Mouse (Mus musculus): ENCODE results near the gene Ppm1f.
"Not testable (repeated sequence)": the region's sequence is repeated elsewhere in the genome, so short reads cannot be mapped to it uniquely, and the experiment has no call there.

The Ppm1f gene

GRCm38 (mm10) chr16:16896382-16897055, at the start of gene Ppm1f:
TSS of gene Ppm1f (plus strand) at chr16:16896469.
- peak; percentile 86 to 93 for DNase-seq (ENCODE audit: low spot score in 2 of 2)

GRCm38 (mm10) chr16:16849196-16849595, 47.1 kb upstream of the Ppm1f start:
- DNase-seq (ENCODE audit: low spot score in 2 of 2) = no peak

- DNase-seq (ENCODE audit: low spot score in 2 of 2) = no peak
These were observed 43.9 kb upstream of the Ppm1f start for GRCm38 (mm10) chr16:16852411-16852810.

- no peak for DNase-seq (ENCODE audit: low spot score in 2 of 2)
These were observed 41.4 kb upstream of the Ppm1f start for GRCm38 (mm10) chr16:16854836-16855235.

- no peak for DNase-seq (ENCODE audit: low spot score in 2 of 2)
These were observed 40.7 kb upstream of the Ppm1f start for GRCm38 (mm10) chr16:16855541-16855940.

GRCm38 (mm10) chr16:16856054-16856453, 40.2 kb upstream of the Ppm1f start:
- DNase-seq (ENCODE audit: low spot score in 2 of 2) = not testable (repeated sequence)

- DNase-seq (ENCODE audit: low spot score in 2 of 2) = no peak
These were observed 39.4 kb upstream of the Ppm1f start for GRCm38 (mm10) chr16:16856731-16857476.

GRCm38 (mm10) chr16:16862288-16862687, 34.0 kb upstream of the Ppm1f start:
- no peak for DNase-seq (ENCODE audit: low spot score in 2 of 2)

- no peak for DNase-seq (ENCODE audit: low spot score in 2 of 2)
These were observed 32.3 kb upstream of the Ppm1f start, which contains the start of gene Igll1 for GRCm38 (mm10) chr16:16863978-16864377. TSS of gene Igll1 (minus strand) at chr16:16863985.

- no peak for DNase-seq (ENCODE audit: low spot score in 2 of 2)
These were observed 31.1 kb upstream of the Ppm1f start for GRCm38 (mm10) chr16:16865217-16865616.

- DNase-seq (ENCODE audit: low spot score in 2 of 2) = no peak
These were observed 30.3 kb upstream of the Ppm1f start for GRCm38 (mm10) chr16:16865696-16866561.

GRCm38 (mm10) chr16:16870241-16870616, 26.0 kb upstream of the Ppm1f start:
- no peak for DNase-seq (ENCODE audit: low spot score in 2 of 2)

GRCm38 (mm10) chr16:16870617-16871331, 25.5 kb upstream of the Ppm1f start, which contains the start of the genes Top3b and Vpreb1:
TSS of gene Top3b (plus strand) at chr16:16870736.
TSS of gene Vpreb1 (minus strand) at chr16:16870843.
- peak; percentile 89 to 90 for DNase-seq (ENCODE audit: low spot score in 2 of 2)

- no peak for DNase-seq (ENCODE audit: low spot score in 2 of 2)
These were observed 17.2 kb upstream of the Ppm1f start for GRCm38 (mm10) chr16:16879025-16879424.

GRCm38 (mm10) chr16:16888341-16888740, 7.9 kb upstream of the Ppm1f start:
- no peak for DNase-seq (ENCODE audit: low spot score in 2 of 2)

- no peak for DNase-seq (ENCODE audit: low spot score in 2 of 2)
These were observed 3.9 kb upstream of the Ppm1f start for GRCm38 (mm10) chr16:16892366-16892765.

GRCm38 (mm10) chr16:16896015-16896381, 271 bp upstream of the Ppm1f start:
- DNase-seq (ENCODE audit: low spot score in 2 of 2) = no peak

- DNase-seq (ENCODE audit: low spot score in 2 of 2) = no peak
These were observed 851 bp downstream of the Ppm1f start for GRCm38 (mm10) chr16:16897056-16897584.

- no peak for DNase-seq (ENCODE audit: low spot score in 2 of 2)
These were observed 6.1 kb downstream of the Ppm1f start for GRCm38 (mm10) chr16:16902329-16902728.

- DNase-seq (ENCODE audit: low spot score in 2 of 2) = no peak
These were observed 6.9 kb downstream of the Ppm1f start for GRCm38 (mm10) chr16:16903188-16903587.

GRCm38 (mm10) chr16:16907799-16908198, 11.5 kb downstream of the Ppm1f start:
- DNase-seq (ENCODE audit: low spot score in 2 of 2) = no peak
